Mouse (Mus musculus) embryonic facial prominence, embryonic 13.5 days (tissue): ENCODE data around the gene Hspa12b. TPM values are rescaled to one million over a fixed set of nuclear protein-coding genes. Genes with fewer than 3 reads are reported as not detected.

Experiments used
- ATAC-seq: fragments of 200-750 bp; cut with Nextera tagmentation; 2 replicates; pipeline ENCODE4 v1.8.0; 2017; ENCODE audit warnings: low read depth; ENCODE audit not compliant: insufficient number of reproducible peaks, insufficient read depth, low FRiP score, low TSS enrichment
- H3K27ac ChIP-seq: fragments of 300-500 bp; sonication (generic); 2 replicates; pipeline ENCODE4 v1.5.1; 2015; ENCODE audit warnings: moderate library complexity, mild to moderate bottlenecking, inconsistent platforms
- H3K27me3 ChIP-seq: fragments of 300-500 bp; sonication (generic); 2 replicates; pipeline ENCODE4 v1.6.1; 2015; ENCODE audit warnings: mild to moderate bottlenecking, inconsistent platforms
- H3K36me3 ChIP-seq: fragments of 300-500 bp; sonication (generic); 2 replicates; pipeline ENCODE4 v1.6.1; 2015; ENCODE audit warnings: mild to moderate bottlenecking, inconsistent platforms
- H3K4me1 ChIP-seq: fragments of 300-500 bp; sonication (generic); 2 replicates; pipeline ENCODE4 v1.6.1; 2015; ENCODE audit warnings: inconsistent platforms
- H3K4me2 ChIP-seq: fragments of 300-500 bp; sonication (generic); 2 replicates; pipeline ENCODE4 v1.6.1; 2015; ENCODE audit warnings: moderate library complexity, mild to moderate bottlenecking, inconsistent platforms
- H3K4me3 ChIP-seq: fragments of 300-500 bp; sonication (generic); 2 replicates; pipeline ENCODE4 v1.5.1; 2015; ENCODE audit warnings: mild to moderate bottlenecking, inconsistent platforms
- H3K9ac ChIP-seq: fragments of 300-500 bp; sonication (generic); 2 replicates; pipeline ENCODE4 v1.6.1; 2015; ENCODE audit warnings: mild to moderate bottlenecking, inconsistent platforms
- H3K9me3 ChIP-seq: fragments of 300-500 bp; sonication (generic); 2 replicates; pipeline ENCODE4 v1.6.1; 2016; ENCODE audit warnings: inconsistent platforms
- WGBS: fragments of 180-500 bp; shearing (Covaris S2); methylation state at CpG from one replicate; pipeline ENCODE4 v1.1.7; 2015; ENCODE audit warnings: mixed read lengths; 5-methylcytosine and 5-hydroxymethylcytosine counted together
- polyA plus RNA-seq: library from polyadenylated mRNA; unstranded; fragments of >200 nt; fragmentation: Nextera tagmentation; extraction: Ambion mirVana; gene quantifications from 2 replicates; pipeline ENCODE4 v1.2.1, GENCODE M21; 2015

The Hspa12b gene
- polyA plus RNA-seq, 1 experiment from 2014 or later = 18.2 TPM

- H3K4me1 ChIP-seq = peaks cover 56% of the 10 kb centered on the region
- no peak overlapping the region for H3K27ac ChIP-seq
- no peaks in the 10 kb centered on the region for H3K27me3 ChIP-seq
- peaks cover 21% of the 10 kb centered on the region for H3K36me3 ChIP-seq
- H3K9me3 ChIP-seq = no peaks in the 10 kb centered on the region
- WGBS = 90% methylated on average over 2 of the region's 2 CpGs
- H3K9ac ChIP-seq = no peak overlapping the region
- no peak for ATAC-seq
- no peak overlapping the region for H3K4me3 ChIP-seq
- H3K4me2 ChIP-seq = no peak overlapping the region
Measured at GRCm38 (mm10) chr2:131130849-131131248, 3.8 kb downstream of the Hspa12b start.

DNA sequence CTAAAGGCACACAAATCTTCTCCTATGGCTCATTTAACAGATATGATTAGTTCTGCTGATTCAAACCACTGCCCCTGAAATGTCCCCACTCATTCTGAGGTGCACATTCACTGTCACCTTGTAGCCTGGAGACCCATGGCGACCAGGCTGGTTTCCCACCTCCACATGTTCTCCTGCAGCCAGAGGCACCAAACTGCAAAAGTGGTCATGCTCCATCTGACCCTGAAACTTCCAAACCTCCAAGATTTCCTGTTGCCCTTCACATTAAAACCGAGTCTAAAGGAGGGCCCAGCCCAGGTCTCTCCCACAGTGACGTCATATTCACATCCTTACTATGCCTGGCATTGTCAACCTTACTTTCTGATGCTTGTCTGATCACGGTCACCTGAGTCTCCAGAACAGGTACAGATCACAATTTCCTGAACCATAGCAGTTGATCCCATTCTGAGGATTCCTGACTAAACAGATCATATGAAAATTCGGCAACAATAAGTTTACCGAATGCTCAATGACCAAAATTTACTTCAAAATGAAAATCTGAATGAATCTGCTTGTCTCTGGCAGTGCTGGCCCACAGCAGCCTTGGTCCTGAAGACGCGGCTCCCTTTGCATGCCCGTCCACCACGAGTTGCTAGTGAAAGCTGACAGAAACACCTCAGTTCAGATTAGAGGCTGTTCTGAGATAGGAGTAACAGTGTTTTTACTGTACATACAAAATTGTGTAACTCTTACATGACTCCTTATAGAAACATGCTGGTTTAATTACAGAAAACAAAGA lies 5.2 kb downstream of the Hspa12b start:
- peaks cover 43% of the 10 kb centered on the region for H3K4me1 ChIP-seq
- H3K9me3 ChIP-seq = no peaks in the 10 kb centered on the region
- 73% methylated on average over 10 of the region's 10 CpGs for WGBS
- H3K9ac ChIP-seq = no peak overlapping the region
- no peaks in the 10 kb centered on the region for H3K27me3 ChIP-seq
- peaks cover 33% of the 10 kb centered on the region for H3K36me3 ChIP-seq
- H3K4me3 ChIP-seq = no peak overlapping the region
- peak overlapping the region; percentile 58 for H3K27ac ChIP-seq
- no peak for ATAC-seq
- H3K4me2 ChIP-seq = no peak overlapping the region

DNA sequence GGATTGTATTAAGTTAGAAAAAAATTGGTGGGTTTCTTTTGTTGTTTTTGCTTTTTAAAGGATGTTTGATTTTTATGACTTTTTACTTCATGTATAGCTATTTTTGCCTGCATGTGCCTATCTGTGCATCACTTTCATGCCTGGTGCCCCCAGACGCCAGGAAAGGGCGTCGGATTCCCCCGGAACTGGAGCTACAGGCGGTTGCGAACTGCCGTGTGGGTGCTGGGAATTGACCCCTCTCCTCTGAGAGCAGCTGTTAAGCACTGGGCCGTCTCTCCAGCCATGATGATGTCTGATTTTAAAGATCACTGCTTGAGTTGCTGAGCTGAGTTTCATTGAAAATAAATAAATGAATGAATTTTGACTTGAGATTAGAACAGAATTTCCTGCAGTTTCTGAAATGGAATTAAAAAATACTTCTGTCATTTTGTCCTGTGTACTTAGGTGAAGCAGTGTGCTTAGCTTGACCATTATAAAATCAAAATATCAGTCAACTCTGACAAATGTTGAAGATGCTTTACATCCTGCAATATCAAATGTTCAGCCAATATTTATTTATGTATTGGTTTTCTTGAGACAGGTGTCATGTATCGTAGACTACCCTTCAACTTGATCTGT lies 6.0 kb downstream of the Hspa12b start, which contains the start of gene Gm11037:
Gm11037 (plus strand) TSS at position 568 of the 618 bp plus-strand sequence.
- Histone ChIP-seq H3K9me3 (no peaks in the 10 kb centered on the region), H3K4me2 (no peak within 1 kb of the TSS), H3K4me3 (no peak within 1 kb of the TSS), H3K4me1 (peaks cover 36% of the 10 kb centered on the region), H3K36me3 (peaks cover 37% of the 10 kb centered on the region), H3K27ac (peak within 1 kb of the TSS; percentile 58), H3K27me3 (no peaks in the 10 kb centered on the region), H3K9ac (0 out of 2 replicates have a peak within 1 kb of the TSS, but pooled peaks have one; percentile 27)
- no peak for ATAC-seq
- 66% methylated on average over 9 of the region's 9 CpGs for WGBS

- peak overlapping the region; percentile 44; the same call in 1 of the 2 replicates for H3K27ac ChIP-seq
- no peak overlapping the region for H3K4me3 ChIP-seq
- WGBS = 50% methylated on average over 1 of the region's 1 CpGs
- peaks cover 50% of the 10 kb centered on the region for H3K36me3 ChIP-seq
- no peak for ATAC-seq
- H3K9ac ChIP-seq = 0 out of 2 replicates have a peak overlapping the region, but pooled peaks have one; percentile 27
- H3K9me3 ChIP-seq = no peaks in the 10 kb centered on the region
- peaks cover 22% of the 10 kb centered on the region; the same call in 1 of the 2 replicates for H3K4me1 ChIP-seq
- H3K4me2 ChIP-seq = no peak overlapping the region
- H3K27me3 ChIP-seq = no peaks in the 10 kb centered on the region
Measured at GRCm38 (mm10) chr2:131134381-131134780, 7.3 kb downstream of the Hspa12b start.

DNA sequence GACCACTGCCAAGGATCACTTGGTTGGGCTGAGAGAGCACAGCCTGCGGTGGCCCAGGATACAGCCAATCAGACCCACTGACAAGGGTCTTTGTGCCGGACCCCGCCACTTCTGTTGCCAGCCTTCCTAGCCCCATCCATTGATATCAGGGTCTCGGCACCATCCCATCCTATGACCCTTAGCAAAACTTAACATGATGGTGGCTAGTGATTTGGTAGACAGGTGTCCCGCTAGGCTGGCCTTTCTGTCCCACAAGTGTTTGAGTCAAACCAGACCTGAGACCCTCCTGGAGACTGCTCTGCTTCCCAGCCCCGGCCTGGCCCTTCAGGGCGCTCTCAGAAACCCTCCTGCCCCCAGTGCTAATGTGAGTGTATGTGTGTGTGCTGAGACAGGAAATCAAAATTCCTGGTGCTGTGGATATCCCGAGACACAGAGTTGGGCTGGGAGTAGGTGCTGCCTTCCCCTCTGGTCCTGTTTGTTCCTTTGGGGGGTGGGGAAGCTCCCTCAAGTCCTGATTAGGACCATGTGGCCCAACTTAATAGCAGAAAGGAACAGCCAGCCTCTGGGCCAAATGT lies 7.8 kb downstream of the Hspa12b start:
- Histone ChIP-seq H3K9me3 (no peaks in the 10 kb centered on the region), H3K9ac (0 out of 2 replicates have a peak overlapping the region, but pooled peaks have one; percentile 27), H3K4me3 (no peak overlapping the region), H3K36me3 (peaks cover 55% of the 10 kb centered on the region), H3K4me2 (no peak overlapping the region), H3K4me1 (peaks cover 19% of the 10 kb centered on the region; the same call in 1 of the 2 replicates), H3K27me3 (no peaks in the 10 kb centered on the region), H3K27ac (no peak overlapping the region)
- ATAC-seq = no peak
- WGBS = 64% methylated on average over 8 of the region's 8 CpGs

- Histone ChIP-seq H3K9ac (0 out of 2 replicates have a peak overlapping the region, but pooled peaks have one; percentile 36), H3K4me1 (peaks cover 19% of the 10 kb centered on the region; the same call in 1 of the 2 replicates), H3K27me3 (no peaks in the 10 kb centered on the region), H3K27ac (no peak overlapping the region), H3K4me3 (no peak overlapping the region), H3K9me3 (no peaks in the 10 kb centered on the region), H3K4me2 (no peak overlapping the region), H3K36me3 (peaks cover 61% of the 10 kb centered on the region)
- 0 out of 2 replicates have a peak, but pooled peaks have one; percentile 18 for ATAC-seq
- 64% methylated on average over 11 of the region's 11 CpGs for WGBS
Measured at GRCm38 (mm10) chr2:131135521-131136139, 8.6 kb downstream of the Hspa12b start.

DNA sequence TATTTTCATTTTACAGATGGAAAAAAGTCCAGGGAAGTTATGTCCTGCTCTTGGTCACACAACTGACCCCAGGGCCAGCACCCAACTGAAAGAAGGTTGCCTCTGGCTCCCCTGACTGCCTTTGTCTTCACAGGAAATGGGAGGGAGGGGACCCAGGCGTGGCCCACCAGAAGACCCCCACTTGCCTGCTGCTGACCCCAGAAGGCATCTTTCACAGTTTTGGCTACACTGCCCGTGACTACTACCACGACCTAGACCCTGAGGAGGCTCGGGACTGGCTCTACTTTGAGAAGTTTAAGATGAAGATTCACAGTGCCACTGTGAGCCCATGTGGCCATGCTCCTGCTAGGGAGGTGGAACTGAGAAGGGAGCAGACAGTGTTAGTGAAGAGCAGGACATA lies 11.2 kb downstream of the Hspa12b start:
- Histone ChIP-seq H3K9me3 (no peaks in the 10 kb centered on the region), H3K9ac (no peak overlapping the region), H3K4me1 (peaks cover 17% of the 10 kb centered on the region), H3K27me3 (no peaks in the 10 kb centered on the region), H3K36me3 (peaks cover 88% of the 10 kb centered on the region), H3K4me3 (no peak overlapping the region), H3K4me2 (no peak overlapping the region), H3K27ac (no peak overlapping the region)
- 80% methylated on average over 4 of the region's 4 CpGs for WGBS
- ATAC-seq = no peak

- no peak for ATAC-seq
- Histone ChIP-seq H3K27ac (no peak overlapping the region), H3K9ac (no peak overlapping the region), H3K4me2 (no peak overlapping the region), H3K27me3 (no peaks in the 10 kb centered on the region), H3K9me3 (no peaks in the 10 kb centered on the region), H3K36me3 (peaks cover 92% of the 10 kb centered on the region), H3K4me3 (no peak overlapping the region), H3K4me1 (peaks cover 17% of the 10 kb centered on the region)
- WGBS = 94% methylated on average over 7 of the region's 7 CpGs
Measured at GRCm38 (mm10) chr2:131138760-131139159, 11.7 kb downstream of the Hspa12b start.

GRCm38 (mm10) chr2:131139287-131139686 lies 12.2 kb downstream of the Hspa12b start:
- H3K27me3 ChIP-seq = no peaks in the 10 kb centered on the region
- H3K36me3 ChIP-seq = peaks cover 91% of the 10 kb centered on the region
- H3K4me2 ChIP-seq = no peak overlapping the region
- 90% methylated on average over 5 of the region's 5 CpGs for WGBS
- no peak overlapping the region for H3K9ac ChIP-seq
- H3K27ac ChIP-seq = no peak overlapping the region
- ATAC-seq = no peak
- H3K4me3 ChIP-seq = no peak overlapping the region
- H3K9me3 ChIP-seq = no peaks in the 10 kb centered on the region
- H3K4me1 ChIP-seq = peaks cover 14% of the 10 kb centered on the region

- Histone ChIP-seq H3K4me3 (no peak overlapping the region), H3K27ac (no peak overlapping the region), H3K9ac (no peak overlapping the region), H3K4me2 (no peak overlapping the region), H3K36me3 (peaks cover 91% of the 10 kb centered on the region), H3K4me1 (peaks cover 7% of the 10 kb centered on the region), H3K27me3 (no peaks in the 10 kb centered on the region), H3K9me3 (no peaks in the 10 kb centered on the region)
- ATAC-seq = no peak
- 31% methylated on average over 5 of the region's 5 CpGs for WGBS
Measured at GRCm38 (mm10) chr2:131139886-131140532, 12.9 kb downstream of the Hspa12b start.

GRCm38 (mm10) chr2:131140533-131140905 lies 13.4 kb downstream of the Hspa12b start:
- H3K27me3 ChIP-seq = no peaks in the 10 kb centered on the region
- peaks cover 5% of the 10 kb centered on the region for H3K4me1 ChIP-seq
- no peaks in the 10 kb centered on the region for H3K9me3 ChIP-seq
- H3K27ac ChIP-seq = no peak overlapping the region
- ATAC-seq = no peak
- 73% methylated on average over 5 of the region's 5 CpGs for WGBS
- H3K4me3 ChIP-seq = no peak overlapping the region
- H3K36me3 ChIP-seq = peaks cover 91% of the 10 kb centered on the region
- no peak overlapping the region for H3K9ac ChIP-seq
- H3K4me2 ChIP-seq = no peak overlapping the region
